Comparison of ENCODE assay signal across 10 mouse cellular contexts in the genomic region with DNA sequence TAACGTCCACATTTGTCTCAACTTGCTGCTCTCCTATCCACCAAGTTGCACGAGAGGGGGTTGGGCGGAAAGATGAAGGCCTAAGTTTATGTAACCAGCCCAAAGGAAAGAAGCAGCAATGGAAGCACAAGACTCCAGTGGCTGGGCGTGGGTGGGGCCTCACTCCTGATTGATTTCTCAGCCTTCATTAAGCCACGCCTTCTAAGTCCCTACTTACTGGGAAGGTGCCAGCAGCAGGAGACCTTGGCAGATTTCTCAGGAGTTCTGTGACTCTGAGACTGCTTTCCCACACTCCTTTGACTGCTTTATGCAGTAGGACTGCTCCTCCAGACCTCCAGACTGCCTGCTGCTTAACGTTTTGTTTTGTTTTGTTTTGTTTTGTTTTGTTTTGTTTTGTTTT.
DNase-seq lines count a peak whose midpoint lies in the region; ATAC-seq lines count a peak whose summit lies in the region.
"Had no signal": no experiment of that assay in that cellular context is flagged by ENCODE, and none has a peak within 500 bp of the region (broad histone marks: within the 10 kb centered on the region; RNA-seq: fewer than 3 reads in every experiment).

No protein-coding gene starts in this region.

- ATAC-seq in forebrain, embryonic 12.5 days (ENCODE audit: low FRiP score) = 0 out of 2 replicates have a peak, but pooled peaks have one; percentile 6
- no peak for ATAC-seq in megakaryocyte, adult 5-6 weeks (ENCODE audit: poor library complexity, severe bottlenecking)
- ATAC-seq in stomach, embryonic 15.5 days (ENCODE audit: insufficient read depth, low FRiP score, low read depth) = no peak
- ATAC-seq: inflammation-experienced regulatory T-cells, adult 6 months had no signal

- no peaks in the 10 kb centered on the region; the same call in 1 of the 2 replicates for H3K27me3 ChIP-seq in forebrain, embryonic 12.5 days
- H3K27me3 ChIP-seq in forebrain, embryonic 10.5 days (ENCODE audit: poor library complexity, severe bottlenecking) = peaks cover 28% of the 10 kb centered on the region
- no peaks in the 10 kb centered on the region for H3K27me3 ChIP-seq in megakaryocyte, embryonic 14.5 days (replicated peaks)
- no peaks in the 10 kb centered on the region for H3K27me3 ChIP-seq in stomach, embryonic 15.5 days (replicated peaks)

- H3K4me1 ChIP-seq in forebrain, embryonic 12.5 days = peaks cover 5% of the 10 kb centered on the region
- H3K4me1 ChIP-seq in forebrain, embryonic 10.5 days = peaks cover 12% of the 10 kb centered on the region
- peaks cover 46% of the 10 kb centered on the region for H3K4me1 ChIP-seq in megakaryocyte, embryonic 14.5 days
- H3K4me1 ChIP-seq in stomach, embryonic 15.5 days = no peaks in the 10 kb centered on the region

- H3K4me2 ChIP-seq in forebrain, embryonic 12.5 days = no peak overlapping the region
- no peak overlapping the region; the same call in 1 of the 2 replicates for H3K4me2 ChIP-seq in stomach, embryonic 15.5 days

- H3K27ac ChIP-seq in forebrain, embryonic 12.5 days = no peak overlapping the region
- H3K27ac ChIP-seq in forebrain, embryonic 10.5 days = no peak overlapping the region
- peak overlapping the region; percentile 31; the same call in 1 of the 2 replicates for H3K27ac ChIP-seq in stomach, embryonic 15.5 days

- no peaks in the 10 kb centered on the region for H3K36me3 ChIP-seq in forebrain, embryonic 12.5 days (replicated peaks)
- H3K36me3 ChIP-seq in forebrain, embryonic 10.5 days (replicated peaks) = no peaks in the 10 kb centered on the region
- no peaks in the 10 kb centered on the region for H3K36me3 ChIP-seq in megakaryocyte, embryonic 14.5 days (replicated peaks; ENCODE audit: low read length)
- H3K36me3 ChIP-seq in stomach, embryonic 15.5 days = no peaks in the 10 kb centered on the region

- no peak overlapping the region for H3K4me3 ChIP-seq in forebrain, embryonic 12.5 days (replicated peaks)
- no peak overlapping the region for H3K4me3 ChIP-seq in forebrain, embryonic 10.5 days
- peak overlapping the region; percentile 31 for H3K4me3 ChIP-seq in megakaryocyte, embryonic 14.5 days (replicated peaks)
- no peak overlapping the region for H3K4me3 ChIP-seq in stomach, embryonic 15.5 days (replicated peaks)

- no peak overlapping the region for H3K9ac ChIP-seq in forebrain, embryonic 12.5 days
- no peak overlapping the region for H3K9ac ChIP-seq in stomach, embryonic 15.5 days

- no peaks in the 10 kb centered on the region for H3K9me3 ChIP-seq in forebrain, embryonic 12.5 days
- no peaks in the 10 kb centered on the region for H3K9me3 ChIP-seq in forebrain, embryonic 10.5 days
- H3K9me3 ChIP-seq in megakaryocyte, embryonic 14.5 days = no peaks in the 10 kb centered on the region
- no peaks in the 10 kb centered on the region for H3K9me3 ChIP-seq in stomach, embryonic 15.5 days

- DNase-seq in forebrain, embryonic 10.5 days (ENCODE audit: extremely low spot score, low spot score) = no peak
- peak; percentile 6 for DNase-seq in kidney, postnatal 14 days
- DNase-seq in layer of hippocampus, adult 8-10 months (ENCODE audit: low spot score in 2 of 2) = no peak
- DNase-seq in urinary bladder, postnatal 36 days (ENCODE audit: low spot score in 2 of 2) = no peak
- DNase-seq: B cell, adult 2 months had no signal

- WGBS in forebrain, embryonic 12.5 days = 34% methylated on average over 6 of the region's 6 CpGs
- 43% methylated on average over 6 of the region's 6 CpGs for WGBS in forebrain, embryonic 10.5 days
- 27% methylated on average over 6 of the region's 6 CpGs for WGBS in stomach, embryonic 15.5 days
